Mouse (Mus musculus) gonadal fat pad, adult 2 months (tissue): ENCODE measurements around the gene Rab30. TPM values are rescaled to one million over a fixed set of nuclear protein-coding genes. Genes with fewer than 3 reads are reported as not detected.
"Not testable (repeated sequence)": the region's sequence is repeated elsewhere in the genome, so short reads cannot be mapped to it uniquely, and the experiment has no call there.

Experiments used
- DNase-seq: peaks from one replicate; pipeline ENCODE4 v3.0.0-alpha.2; 2012; ENCODE audit warnings: low read depth
- polyA plus RNA-seq: library from polyadenylated mRNA; depleted of rRNA; stranded (reverse); fragments of >200 nt; gene quantifications from 2 replicates; pipeline ENCODE4 v1.2.3, GENCODE M21; 2012; rRNA removed

Rab30 gene
- 5.8 TPM in 2 replicates for polyA plus RNA-seq

DNA sequence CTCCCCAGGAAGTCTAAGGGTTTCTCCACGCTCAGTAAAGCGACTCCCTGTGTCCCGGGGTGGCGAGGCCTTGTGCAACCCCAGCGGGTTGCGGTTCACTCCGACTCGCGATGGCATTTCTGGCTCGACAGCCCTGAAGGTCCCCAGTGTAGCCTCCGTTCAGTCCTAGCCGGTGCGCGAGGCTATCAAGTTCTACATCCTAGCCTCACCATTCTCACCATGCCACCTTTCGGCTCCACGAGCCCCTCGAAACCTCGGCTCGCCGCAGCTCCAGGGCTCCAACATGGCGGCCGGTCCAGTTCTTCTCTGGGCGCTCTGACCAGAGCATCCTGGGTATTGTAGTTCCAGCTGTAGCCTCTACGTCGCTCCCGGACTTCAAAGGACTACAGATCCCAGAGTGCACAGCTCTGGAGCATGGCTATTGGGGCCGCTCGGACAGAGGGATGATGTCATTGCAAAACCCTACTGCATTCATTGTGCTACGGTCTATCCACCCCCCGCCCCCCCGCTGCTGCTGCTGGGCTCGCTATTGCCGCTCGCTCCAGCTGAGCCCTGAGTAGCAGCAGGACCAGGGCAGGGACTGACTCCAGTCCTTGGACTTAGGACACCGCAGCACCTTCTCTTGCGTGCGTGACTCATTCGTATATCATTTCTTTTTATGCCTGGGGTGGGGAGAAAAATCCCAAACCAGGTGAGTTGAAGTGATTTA lies at the start of gene Rab30:
TSS of gene Rab30 (plus strand) at position 452 of the 709 bp plus-strand sequence.
- peak; percentile 89 for DNase-seq

DNA sequence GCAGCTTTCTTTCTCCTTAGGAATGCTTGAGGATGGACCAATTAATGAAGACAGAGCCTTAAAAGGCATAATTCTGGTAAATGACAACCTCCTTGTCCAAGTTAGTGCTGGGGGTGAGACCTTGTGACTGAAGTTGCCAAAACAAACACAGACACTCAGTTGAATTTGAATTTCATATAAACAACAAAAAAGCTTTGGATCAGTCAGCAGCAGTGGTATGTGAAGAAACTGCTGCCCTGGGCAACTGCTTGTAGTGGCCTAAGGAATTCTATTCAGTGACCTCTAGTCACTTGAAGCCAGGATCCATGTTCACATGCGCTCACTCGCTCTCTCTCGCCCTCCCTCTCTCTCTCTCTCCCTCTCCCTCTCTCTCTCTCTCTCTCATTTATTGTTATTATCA lies 45.0 kb upstream of the Rab30 start:
- DNase-seq = no peak

DNA sequence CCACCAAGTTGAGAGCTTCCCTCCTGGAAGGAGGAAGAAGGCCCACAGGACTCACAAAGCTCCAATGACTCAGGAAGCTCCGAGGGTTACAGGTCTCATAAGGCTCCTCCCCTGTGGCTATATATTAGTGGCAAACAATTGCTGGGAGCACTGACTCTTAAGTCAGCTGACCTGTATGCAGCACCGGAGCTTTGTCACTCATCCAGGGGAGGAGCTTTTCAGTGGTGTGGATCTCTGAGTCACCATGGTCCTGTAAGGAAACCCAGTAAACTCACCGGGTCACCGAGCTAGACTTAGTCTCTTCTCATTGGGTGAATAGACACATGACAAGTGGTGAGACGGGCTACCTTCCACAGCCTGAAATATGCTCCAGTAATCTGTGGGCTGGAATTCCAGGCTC lies 42.6 kb upstream of the Rab30 start:
- DNase-seq = no peak

DNA sequence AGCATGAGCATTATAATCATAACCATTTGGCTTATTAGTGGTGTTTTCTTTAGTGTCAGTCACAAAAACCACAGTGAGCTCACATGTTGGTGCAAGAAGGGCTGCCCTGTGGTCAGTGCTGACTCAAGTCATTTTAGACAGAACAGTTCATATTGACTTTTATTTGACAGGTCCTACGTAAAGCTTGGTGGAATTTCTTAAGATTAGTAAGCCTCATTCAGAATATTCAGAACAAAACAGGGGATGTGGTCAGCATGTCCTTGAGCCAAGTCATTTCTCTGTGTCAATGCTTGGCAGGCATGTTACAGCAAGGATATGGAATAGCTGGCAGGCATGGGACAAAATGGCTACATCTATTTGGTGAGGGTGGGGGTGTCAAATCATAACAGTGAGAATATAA lies 37.7 kb upstream of the Rab30 start:
- DNase-seq = no peak

DNA sequence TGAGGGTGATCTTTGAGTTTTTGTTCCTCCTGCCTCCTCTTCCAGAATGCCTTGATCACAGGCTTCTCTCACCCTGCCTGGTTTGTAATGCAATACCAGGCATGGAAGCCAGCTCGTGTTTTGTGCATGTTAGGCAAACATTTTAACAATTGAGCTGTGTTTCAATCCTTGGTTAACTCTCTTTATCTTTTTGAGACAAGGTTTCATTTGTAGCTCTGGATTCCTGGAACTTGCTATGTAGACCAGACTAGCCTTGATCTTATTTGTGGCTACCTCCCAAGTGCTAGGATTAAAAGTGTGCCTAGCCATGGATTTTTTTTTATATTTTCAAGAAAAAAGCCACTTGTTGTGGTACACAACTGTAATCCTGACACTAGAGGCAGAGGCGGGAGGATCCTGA lies 35.9 kb upstream of the Rab30 start:
- DNase-seq = no peak

DNA sequence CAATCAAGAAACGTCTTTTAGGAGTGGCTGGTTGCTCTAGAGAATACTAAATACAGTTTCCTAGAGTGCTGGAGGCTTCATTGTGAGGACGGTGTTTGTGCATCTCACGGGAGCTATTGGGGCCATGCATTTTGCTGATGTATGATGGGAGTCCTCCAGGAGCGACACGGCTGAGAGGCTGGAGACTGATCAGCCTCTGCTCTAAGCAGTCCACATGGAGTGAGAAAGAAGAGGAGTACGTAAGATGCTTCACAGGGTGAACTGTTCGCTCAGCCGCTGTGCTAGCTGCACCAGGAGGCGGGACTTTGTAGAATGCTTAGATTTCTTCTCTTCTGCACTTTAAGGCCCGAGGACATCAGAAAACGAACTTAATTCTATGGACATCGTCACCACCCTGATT lies 34.7 kb upstream of the Rab30 start:
- DNase-seq = no peak

DNA sequence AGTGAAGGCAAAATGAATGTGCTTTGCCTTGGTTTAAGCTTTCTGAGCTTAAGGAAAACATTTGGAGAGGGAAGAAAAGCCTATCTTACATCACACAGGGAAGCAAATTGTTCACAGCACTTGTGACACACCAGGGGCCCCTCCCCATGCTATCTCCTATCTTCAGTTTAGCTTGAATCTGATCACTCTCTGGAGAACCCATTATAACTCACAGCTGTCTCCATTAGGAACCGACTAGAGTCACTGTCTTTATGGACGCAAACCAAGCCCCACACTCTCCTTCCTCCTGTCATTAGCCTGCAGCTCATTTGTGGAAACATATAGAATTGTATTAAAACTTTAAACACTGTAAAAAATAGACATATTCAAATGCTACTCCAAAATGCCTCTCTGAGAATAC lies 31.8 kb upstream of the Rab30 start:
- no peak for DNase-seq

DNA sequence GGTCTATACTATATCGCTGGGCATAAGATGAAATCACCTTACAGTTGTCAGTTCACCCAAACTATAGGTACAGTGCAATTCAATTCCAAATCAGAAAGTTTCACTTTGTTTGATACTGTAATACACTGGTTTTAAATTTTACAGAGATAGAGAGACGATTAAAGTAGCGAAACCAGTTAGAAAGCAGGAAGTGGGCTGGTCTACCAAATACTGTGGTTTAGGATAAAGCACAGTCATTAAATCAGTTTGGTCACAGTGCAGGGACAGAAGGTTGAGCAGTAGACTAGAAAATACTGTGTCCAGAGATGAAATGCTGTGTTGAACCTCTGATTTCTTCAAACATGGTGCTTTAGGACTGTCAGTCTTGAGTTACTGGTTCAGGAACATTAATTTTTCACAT lies 29.8 kb upstream of the Rab30 start:
- DNase-seq = no peak

DNA sequence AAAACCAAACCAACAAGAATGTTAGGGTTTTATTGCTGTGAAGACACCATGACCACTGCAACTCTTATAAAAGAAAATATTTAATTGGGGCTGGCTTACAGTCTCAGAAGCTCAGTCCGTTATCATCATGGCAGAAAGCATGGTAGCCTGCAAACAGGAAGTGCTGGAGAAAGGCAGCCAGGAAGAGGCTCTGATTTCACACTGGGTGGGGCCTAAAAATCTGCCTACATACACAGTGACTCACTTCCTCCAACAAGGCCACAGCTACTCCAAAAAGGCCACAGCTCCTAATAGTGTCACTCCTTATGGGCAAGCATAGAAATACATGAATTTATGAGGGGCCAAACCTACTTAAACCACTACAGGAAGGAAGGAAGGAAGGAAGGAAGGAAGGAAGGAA lies 26.3 kb upstream of the Rab30 start:
- DNase-seq = no peak

DNA sequence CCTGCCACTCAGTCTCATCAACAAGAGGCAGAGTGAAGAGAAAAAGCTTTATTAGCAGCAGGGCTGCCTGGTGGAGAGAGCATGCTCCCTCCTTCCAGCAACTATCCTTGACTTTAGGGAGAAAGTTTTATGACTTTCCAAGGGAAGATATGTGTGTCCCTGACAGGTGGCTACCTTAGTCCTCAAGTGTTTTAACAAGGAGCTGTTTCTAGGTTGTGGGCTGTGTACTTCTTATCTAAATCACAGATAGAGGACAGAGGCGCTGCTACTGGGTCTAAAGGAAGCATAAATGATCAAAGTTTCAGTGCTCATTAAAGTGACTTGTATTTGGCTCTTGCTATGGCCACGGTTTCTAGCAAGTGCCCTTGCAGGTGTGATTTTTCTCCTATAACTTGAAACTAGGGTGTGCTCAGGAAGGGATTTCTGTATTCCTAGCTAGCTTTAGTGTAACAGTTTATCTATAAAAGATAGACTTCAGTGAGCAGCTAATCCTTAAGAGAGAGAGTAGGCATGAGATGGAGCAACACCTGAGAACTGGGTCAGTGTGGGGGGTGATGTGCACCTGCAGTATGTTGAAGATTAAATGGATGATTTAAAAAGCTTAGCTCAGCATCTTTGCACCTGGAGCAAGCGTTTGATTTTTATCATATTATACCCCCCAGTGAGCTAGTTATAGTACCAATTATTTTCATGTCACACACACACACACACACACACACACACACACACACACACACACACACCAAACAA lies 21.1 kb upstream of the Rab30 start:
- no peak for DNase-seq

DNA sequence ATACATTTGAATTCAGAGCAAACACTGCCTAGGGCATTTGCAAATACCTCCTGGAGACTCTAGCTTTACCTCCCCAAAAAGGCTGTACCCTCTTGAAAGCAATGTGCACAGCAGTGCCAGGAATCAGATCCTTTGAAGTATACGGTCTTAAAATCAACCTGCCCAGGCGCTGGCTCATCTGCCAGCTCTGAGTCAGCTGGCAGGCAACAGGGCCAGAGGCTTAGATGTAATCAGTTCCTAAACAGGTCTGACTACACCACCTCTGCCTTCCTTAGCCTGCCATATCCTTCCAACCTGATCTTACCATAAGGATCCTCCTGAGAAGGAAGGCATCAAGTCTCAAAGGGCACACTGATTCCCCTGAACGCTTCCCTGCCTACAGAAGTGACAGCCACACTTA lies 17.7 kb upstream of the Rab30 start:
- DNase-seq = peak; percentile 76

DNA sequence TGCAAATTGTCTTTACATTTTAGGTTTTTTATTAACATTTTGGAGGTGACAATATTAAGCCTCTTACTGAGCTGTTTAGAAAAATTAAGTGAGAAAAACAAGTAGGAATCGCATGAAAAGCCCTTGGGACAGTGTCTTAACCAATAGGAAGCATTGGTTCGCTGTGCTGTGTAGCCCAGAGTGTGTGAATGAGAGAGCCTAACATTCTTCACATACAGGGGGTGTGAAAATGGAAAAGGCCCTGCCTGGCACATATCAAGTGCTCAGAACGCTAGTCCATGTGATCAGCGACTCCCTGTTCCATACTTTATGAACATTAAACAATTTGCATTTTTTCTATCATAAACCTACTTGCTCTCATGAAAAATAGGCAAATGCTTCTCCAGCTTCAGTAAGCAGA lies 17.1 kb upstream of the Rab30 start:
- DNase-seq = no peak

DNA sequence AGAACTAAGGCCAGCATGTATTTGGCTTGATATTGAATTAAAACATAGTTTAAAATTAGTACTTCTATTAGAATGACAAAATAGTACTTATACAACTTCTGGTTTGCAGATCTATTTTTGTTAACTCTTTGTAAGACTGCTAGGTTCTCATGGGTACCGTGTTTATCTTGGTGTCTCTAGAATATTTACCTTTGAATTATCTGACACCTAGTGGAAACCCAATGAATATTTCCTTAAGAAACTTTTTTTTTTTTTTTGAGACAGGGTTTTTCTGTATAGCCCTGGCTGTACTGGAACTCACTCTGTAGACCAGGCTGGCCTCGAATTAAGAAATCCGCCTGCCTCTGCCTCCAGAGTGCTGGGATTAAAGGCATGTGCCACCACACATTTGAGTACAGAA lies 11.8 kb upstream of the Rab30 start:
- not testable (repeated sequence) for DNase-seq

DNA sequence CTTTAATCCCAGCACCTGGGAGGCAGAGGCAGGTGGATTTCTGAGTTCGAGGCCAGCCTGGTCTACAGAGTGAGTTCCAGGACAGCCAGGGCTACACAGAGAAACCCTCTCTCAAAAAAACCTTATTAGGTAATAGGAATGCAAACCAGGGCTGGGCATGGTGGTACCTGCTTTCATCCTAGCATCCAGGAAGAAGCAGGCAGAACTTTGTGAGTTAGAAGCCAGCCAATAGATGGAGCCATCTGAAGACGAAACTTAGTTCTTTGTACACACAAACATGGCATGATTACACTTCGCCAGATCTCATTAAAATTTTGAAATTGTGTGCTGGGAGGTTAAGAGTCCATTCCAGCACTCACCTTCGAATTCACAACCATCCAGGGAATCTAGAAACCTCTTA lies 10.9 kb upstream of the Rab30 start:
- no peak for DNase-seq

DNA sequence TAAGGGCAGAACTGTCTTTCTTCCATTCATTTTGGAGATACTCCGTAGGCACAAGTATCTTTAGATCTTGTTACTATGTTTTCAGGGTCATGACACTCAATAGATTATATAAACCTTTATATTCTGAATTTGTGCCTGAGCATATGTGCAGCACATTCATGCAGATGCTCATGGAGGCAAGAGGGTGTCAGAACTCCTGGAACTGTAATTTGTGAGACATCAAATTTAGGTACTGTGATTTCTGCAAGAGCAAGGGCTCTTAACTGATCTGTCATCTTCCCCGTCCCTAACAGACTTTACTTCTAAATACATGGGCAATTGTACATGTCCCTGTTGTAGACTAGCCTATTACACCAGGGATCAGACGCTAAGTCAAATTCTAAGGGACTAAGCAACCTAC lies 10.4 kb upstream of the Rab30 start:
- DNase-seq = no peak

DNA sequence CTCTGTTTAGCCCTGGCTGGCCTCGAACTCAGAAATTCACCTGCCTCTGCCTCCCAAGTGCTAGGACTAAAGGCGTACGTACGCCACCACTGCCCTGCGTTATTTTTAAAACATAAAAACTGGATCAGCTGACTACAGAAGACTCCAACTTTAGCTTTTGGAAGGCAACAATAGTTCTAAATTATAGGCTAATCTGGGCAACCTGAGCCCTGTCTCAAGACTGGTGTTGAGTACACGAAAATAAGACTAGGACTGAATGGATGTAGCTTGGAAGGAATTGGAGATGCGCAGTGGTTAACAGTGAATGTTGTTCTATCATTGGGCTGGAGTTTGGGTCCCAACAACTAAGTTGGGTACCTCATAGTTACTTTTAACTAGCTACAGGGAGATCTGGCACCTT lies 9.3 kb upstream of the Rab30 start:
- DNase-seq = no peak

DNA sequence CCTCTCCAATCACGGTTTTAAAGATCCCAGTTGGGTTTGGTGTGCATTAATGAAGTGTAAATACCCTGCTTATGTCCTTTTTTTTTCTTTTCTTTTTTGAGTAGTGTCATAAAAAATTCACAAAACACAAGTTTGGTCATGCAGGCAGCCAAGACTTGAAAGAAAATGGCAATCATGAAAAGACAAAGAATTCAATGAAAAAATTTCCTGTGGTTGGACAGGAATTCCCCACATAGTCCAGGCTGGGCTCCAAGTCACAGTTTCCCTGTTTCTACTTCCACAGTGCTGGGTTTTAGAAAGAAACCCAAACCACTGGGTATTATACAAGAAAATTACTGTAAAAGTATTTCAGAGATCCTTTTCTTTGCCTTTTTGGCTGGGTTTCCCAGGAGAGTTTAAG lies 3.8 kb upstream of the Rab30 start:
- no peak for DNase-seq

DNA sequence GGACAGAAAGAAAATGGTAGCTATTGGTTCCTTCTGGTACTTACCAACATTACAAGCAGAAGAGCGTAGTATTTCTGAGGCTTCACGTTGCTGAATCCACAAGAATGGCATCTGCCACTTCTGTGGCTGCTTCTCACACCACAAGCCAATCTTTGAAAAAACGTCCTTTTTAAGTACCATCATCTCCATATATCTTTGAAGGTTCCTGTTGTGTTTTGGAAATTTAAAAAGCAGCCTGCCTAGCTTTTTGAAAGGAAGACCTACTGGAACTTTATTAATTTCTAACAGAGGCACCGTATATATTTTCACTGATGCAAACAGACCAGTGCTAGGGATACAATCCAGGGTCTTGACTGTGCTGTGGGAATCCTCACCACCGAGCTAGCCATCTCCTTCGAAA lies 1.4 kb upstream of the Rab30 start:
- DNase-seq = no peak

DNA sequence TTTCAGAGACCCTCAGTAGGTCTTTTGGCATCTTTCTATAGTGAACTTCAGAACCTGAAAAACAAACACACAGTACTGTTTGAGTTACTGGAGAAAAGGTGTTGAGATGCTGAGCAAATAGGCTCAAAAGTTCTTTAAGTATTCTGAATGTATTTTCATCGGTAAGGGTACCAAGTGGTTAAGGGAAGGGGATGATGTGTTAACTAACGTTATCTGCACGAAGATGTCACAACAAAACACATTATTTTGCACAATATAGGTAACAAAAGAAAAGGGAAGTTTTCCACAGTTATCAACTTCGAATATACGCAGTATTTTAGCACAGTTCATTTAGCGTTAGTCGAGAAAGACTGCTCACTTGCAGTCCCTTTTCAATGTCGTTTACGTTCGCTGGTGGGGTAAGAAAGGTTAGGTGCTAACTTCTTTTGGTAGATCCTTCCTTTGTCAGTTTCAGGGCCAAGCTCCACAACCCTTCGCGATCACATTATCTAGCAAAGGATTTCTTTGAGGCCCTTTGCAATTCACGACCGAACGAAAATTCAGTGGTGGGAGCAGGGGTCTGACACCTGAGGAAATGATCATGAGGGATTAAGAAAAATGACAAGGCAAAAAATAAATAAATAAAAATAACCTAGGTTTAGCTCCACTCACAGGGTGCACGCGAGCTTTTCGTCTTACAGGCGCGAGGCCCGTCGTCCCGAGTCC lies 840 bp upstream of the Rab30 start:
- DNase-seq = no peak

DNA sequence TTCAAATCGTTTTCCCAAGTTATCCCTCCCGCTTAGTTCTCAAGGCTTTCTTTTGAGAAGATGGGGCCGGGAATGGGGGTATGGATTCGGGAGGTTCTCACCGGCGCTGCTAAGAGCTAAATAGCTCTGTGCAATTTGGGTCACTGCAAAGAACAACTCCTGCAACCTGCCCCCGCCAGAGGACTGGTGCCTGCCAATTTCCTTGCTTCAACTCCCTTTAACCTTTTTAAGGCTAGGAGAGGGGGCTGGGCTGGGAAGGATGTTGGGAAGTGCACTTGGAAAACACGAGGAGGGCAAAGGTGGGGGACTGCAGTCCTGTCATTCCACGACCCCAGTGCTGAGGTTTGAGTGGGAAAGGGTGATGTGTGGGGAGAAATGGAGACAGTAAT lies 452 bp downstream of the Rab30 start:
- no peak for DNase-seq

DNA sequence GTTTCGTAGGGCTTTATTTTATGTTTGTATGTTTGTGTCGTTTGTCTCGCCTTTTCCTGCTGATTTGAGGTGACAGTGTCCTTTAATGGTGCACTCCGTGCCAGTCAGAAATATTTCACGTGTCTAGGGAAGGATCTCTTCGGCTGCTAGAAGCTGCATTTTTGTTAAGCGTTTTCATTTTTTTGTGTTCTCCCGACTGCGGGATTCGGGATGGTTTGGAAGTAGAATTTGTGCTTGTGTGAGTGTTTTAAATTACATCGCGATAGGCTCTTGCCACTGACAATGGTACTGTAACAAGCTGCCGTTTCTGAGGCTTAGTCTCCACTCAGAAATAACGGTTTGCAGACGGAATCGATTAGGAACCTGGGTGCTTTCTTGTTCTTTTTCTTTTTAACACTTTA lies 938 bp downstream of the Rab30 start:
- no peak for DNase-seq

DNA sequence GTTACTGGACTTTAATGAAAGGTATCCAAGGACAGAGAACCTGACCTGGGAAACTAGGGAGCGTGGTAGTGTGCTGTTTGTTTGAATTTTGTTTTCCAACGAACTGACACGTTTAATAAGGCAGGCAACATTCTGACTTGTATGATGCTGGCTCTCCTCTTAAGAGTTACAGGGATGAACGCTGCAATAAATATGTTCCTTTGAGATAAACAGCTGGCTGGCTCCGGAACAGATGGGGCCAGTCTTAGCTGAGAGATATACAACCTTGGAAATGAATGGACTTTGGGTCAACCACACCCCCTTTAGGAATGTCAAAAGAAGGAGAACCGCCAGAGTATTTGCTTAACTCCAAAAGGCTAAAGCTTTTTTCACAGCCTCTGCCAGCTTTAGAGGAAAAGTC lies 1.4 kb downstream of the Rab30 start:
- DNase-seq = no peak

DNA sequence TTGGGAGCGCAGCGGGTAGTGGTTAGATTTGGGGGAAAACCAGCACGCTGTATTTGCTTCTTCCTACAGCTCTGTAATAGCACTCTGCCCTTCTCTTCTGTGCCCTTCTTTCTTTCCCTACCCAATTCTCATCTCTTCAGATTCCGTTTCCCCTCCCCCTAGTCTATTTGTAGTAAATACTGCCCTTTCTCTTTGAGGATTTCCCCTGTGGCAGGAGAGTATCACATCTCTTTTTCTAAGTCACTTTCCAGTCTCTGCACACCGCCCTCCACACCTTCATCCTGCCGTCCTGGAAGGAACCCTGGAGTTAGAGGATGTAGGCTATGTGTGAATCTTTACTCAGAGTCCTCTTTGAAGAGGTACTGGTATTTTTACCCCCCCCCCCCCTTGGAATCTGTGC lies 1.9 kb downstream of the Rab30 start:
- no peak for DNase-seq
